Mouse (Mus musculus) right cerebral cortex, postnatal 25 days (tissue): Measurements from ENCODE around the gene 9330161L09Rik.

ENCODE experiments used
- DNase-seq: peaks from one replicate; pipeline ENCODE4 v3.0.0; 2022

The 9330161L09Rik gene

GRCm38 (mm10) chr12:103388505-103389347, 18.9 kb downstream of the 9330161L09Rik start, which contains the start of gene Otub2:
Gene Otub2 (plus strand): TSS chr12:103388682.
- DNase-seq = peak; percentile 98

GRCm38 (mm10) chr12:103380226-103380625, 27.4 kb downstream of the 9330161L09Rik start:
- DNase-seq = no peak

GRCm38 (mm10) chr12:103376774-103377173, 30.8 kb downstream of the 9330161L09Rik start:
- peak; percentile 48 for DNase-seq

- DNase-seq = peak; percentile 70
These were observed 31.5 kb downstream of the 9330161L09Rik start for GRCm38 (mm10) chr12:103376124-103376523.

GRCm38 (mm10) chr12:103373530-103374236, 33.9 kb downstream of the 9330161L09Rik start:
- DNase-seq = no peak

- DNase-seq = no peak
These were observed 35.9 kb downstream of the 9330161L09Rik start for GRCm38 (mm10) chr12:103371711-103372110.

GRCm38 (mm10) chr12:103370861-103371260, 36.8 kb downstream of the 9330161L09Rik start:
- no peak for DNase-seq

- DNase-seq = no peak
These were observed 38.8 kb downstream of the 9330161L09Rik start for GRCm38 (mm10) chr12:103368777-103369176.

GRCm38 (mm10) chr12:103368326-103368669, 39.3 kb downstream of the 9330161L09Rik start:
- DNase-seq = no peak

GRCm38 (mm10) chr12:103367620-103368325, 39.8 kb downstream of the 9330161L09Rik start:
- DNase-seq = peak; percentile 61

GRCm38 (mm10) chr12:103367171-103367570, 40.4 kb downstream of the 9330161L09Rik start:
- no peak for DNase-seq

- no peak for DNase-seq
These were observed 45.3 kb downstream of the 9330161L09Rik start for GRCm38 (mm10) chr12:103362336-103362735.

GRCm38 (mm10) chr12:103361539-103362307, 45.9 kb downstream of the 9330161L09Rik start:
- no peak for DNase-seq

GRCm38 (mm10) chr12:103360812-103361211, 46.8 kb downstream of the 9330161L09Rik start:
- no peak for DNase-seq

GRCm38 (mm10) chr12:103358951-103359801, 48.4 kb downstream of the 9330161L09Rik start:
- peak; percentile 22 for DNase-seq

- DNase-seq = no peak
These were observed 49.4 kb downstream of the 9330161L09Rik start for GRCm38 (mm10) chr12:103358216-103358615.
